Mouse (Mus musculus) myocyte (in vitro differentiated cells): ENCODE results near the gene Mx1.

Source experiments
- CEBPB ChIP-seq: IDR thresholded peaks from 2 replicates; pipeline ENCODE4 v1.6.1; 2011; ENCODE audit warnings: mild to moderate bottlenecking, moderate library complexity; ENCODE audit not compliant: poor library complexity, insufficient read depth, severe bottlenecking
- MAX ChIP-seq: IDR thresholded peaks from one replicate; pipeline ENCODE4 v1.6.1; 2011; ENCODE audit warnings: low read depth, mild to moderate bottlenecking, control low read depth
- POLR2A ChIP-seq: IDR thresholded peaks from one replicate; pipeline ENCODE4 v1.6.1; 2011; ENCODE audit warnings: low read depth, mild to moderate bottlenecking, control low read depth, moderate library complexity; ENCODE audit not compliant: insufficient read length

DNA sequence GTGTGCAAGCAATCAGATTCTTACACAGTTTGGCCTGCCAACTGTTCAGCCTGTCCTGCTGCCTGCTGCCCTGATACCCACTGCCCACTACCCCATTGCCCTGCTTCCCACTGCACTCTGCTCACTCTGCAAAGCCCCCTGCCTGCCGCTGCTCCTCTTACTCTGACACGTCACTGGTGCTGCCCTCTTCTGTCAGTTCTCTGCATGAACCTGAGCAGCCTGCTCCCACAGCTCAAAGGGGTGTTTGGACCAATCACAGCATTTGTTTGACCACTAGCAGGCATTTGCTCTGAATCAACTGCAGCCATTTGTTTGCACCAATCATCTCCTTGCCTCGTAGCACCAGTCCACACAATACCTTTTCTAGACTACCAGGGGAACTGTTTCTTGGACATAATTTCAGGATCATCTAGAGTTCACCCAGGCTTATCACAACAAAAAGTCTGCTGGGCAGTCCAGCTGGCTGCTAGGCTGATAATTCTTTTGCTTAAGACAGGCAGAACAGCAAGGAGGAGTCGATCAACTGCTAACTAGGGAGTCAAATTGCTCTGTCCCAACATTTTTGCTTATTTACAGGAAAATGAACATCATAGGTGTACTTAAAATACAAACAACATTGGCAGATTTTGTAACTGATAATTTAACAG, 44.7 kb downstream of the Mx1 start:
- TF ChIP-seq CEBPB: no peak
- TF ChIP-seq MAX: no peak
- TF ChIP-seq POLR2A: no peak
